Mouse (Mus musculus) liver, adult 2 months (tissue): ENCODE data around the gene Wdr24.

Experiments used
- CTCF ChIP-seq: fragments of 200-500 bp; IDR thresholded peaks from 2 replicates; pipeline ENCODE4 v1.5.1; 2011; ENCODE audit warnings: low read depth, low read length, control low read depth
- POLR2A ChIP-seq: fragments of 200-500 bp; IDR thresholded peaks from 2 replicates; pipeline ENCODE4 v1.6.1; 2011; ENCODE audit warnings: low read length, control low read depth; ENCODE audit not compliant: insufficient read depth; ENCODE audit errors: extremely low read depth

- TF ChIP-seq CTCF (no peak), POLR2A (no peak)
These were observed 15.5 kb downstream of the Wdr24 start for GRCm38 (mm10) chr17:25838904-25839303.
